Mouse (Mus musculus) olfactory bulb, adult 2 months (tissue): ENCODE measurements at regions not wholly inside any gene's neighbourhood (a gene's known extent, or its start where the extent isn't known, plus 50 kb on each side); places are given as distances from the start of the nearest gene placed in this dataset.

Experiments used
- H3K27ac ChIP-seq: fragments of 200-500 bp; 2 replicates; pipeline ENCODE4 v1.5.1; 2012; ENCODE audit warnings: low read depth, low read length; ENCODE audit not compliant: insufficient read depth
- H3K4me1 ChIP-seq: fragments of 200-500 bp; 2 replicates; pipeline ENCODE4 v1.6.1; 2012; ENCODE audit warnings: low read length; ENCODE audit not compliant: control insufficient read depth, insufficient read depth
- H3K4me3 ChIP-seq: fragments of 200-500 bp; 2 replicates; pipeline ENCODE4 v1.5.1; 2012; ENCODE audit warnings: mild to moderate bottlenecking, low read depth, low read length, moderate library complexity; ENCODE audit not compliant: insufficient read depth
- CTCF ChIP-seq: fragments of 200-500 bp; IDR thresholded peaks from 2 replicates; pipeline ENCODE4 v1.5.1; 2012; ENCODE audit warnings: low read depth, mild to moderate bottlenecking, low read length, moderate library complexity; ENCODE audit not compliant: insufficient read depth
- POLR2A ChIP-seq: fragments of 200-500 bp; IDR thresholded peaks from 2 replicates; pipeline ENCODE4 v1.6.1; 2012; ENCODE audit warnings: mild to moderate bottlenecking, low read depth, low read length, moderate library complexity; ENCODE audit not compliant: insufficient read depth
- WGBS: fragments of 180-500 bp; shearing (Covaris S2); methylation state at CpG from one replicate; pipeline ENCODE4 v1.1.7; 2018; 5-methylcytosine and 5-hydroxymethylcytosine counted together

GRCm38 (mm10) chr7:36022489-36022888, 219.7 kb upstream of the Zfp507 start:
- Histone ChIP-seq H3K27ac (no peak overlapping the region), H3K4me3 (no peak overlapping the region), H3K4me1 (no peaks in the 10 kb centered on the region)
- 61% methylated on average over 6 of the region's 6 CpGs for WGBS
- TF ChIP-seq POLR2A (no peak), CTCF (no peak)

- H3K4me1 ChIP-seq: no peaks in the 10 kb centered on the region
- no peak overlapping the region for H3K4me3 ChIP-seq
- TF ChIP-seq POLR2A (no peak), CTCF (no peak)
- H3K27ac ChIP-seq: no peak overlapping the region
- 75% methylated on average over 19 of the region's 19 CpGs for WGBS
Observed at GRCm38 (mm10) chr7:36016926-36017753, 214.3 kb upstream of the Zfp507 start.

- Histone ChIP-seq H3K4me3 (no peak overlapping the region), H3K4me1 (no peaks in the 10 kb centered on the region), H3K27ac (no peak overlapping the region)
- TF ChIP-seq POLR2A: no peak
- no peak for TF ChIP-seq CTCF
- 88% methylated on average over 5 of the region's 5 CpGs for WGBS
Observed at GRCm38 (mm10) chr7:35996609-35997008, 193.8 kb upstream of the Zfp507 start.

- Histone ChIP-seq H3K4me3 (no peak overlapping the region), H3K4me1 (no peaks in the 10 kb centered on the region), H3K27ac (no peak overlapping the region)
- TF ChIP-seq CTCF: no peak
- TF ChIP-seq POLR2A: no peak
- 71% methylated on average over 8 of the region's 8 CpGs for WGBS
Observed at GRCm38 (mm10) chr7:35992511-35992910, 189.7 kb upstream of the Zfp507 start.

GRCm38 (mm10) chr7:35991141-35991540, 188.3 kb upstream of the Zfp507 start:
- no peak for TF ChIP-seq CTCF
- no peak for TF ChIP-seq POLR2A
- Histone ChIP-seq H3K4me3 (no peak overlapping the region), H3K27ac (no peak overlapping the region), H3K4me1 (no peaks in the 10 kb centered on the region)
- WGBS: 88% methylated on average over 5 of the region's 5 CpGs

DNA sequence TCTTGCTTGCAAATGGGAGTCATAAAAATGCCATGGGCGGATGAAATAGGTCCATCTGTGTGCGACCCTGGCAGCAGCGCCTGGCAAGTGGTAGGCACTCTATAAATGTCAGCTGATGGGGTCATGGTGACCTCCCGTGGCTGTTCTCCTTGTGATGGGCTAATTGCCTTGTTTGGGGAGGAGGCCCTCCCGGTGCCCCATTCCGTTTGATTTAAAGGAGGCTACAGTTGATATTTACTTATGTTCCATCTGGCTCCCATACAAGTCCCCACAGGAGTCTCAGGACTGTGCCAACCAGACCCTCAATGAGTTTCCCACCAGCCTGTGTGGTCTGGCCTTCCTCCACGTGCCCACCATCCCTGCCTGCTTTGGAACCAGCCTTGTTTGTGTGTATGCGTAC, 186.7 kb upstream of the Zfp507 start:
- 69% methylated on average over 8 of the region's 8 CpGs for WGBS

GRCm38 (mm10) chr7:35988449-35989109, 185.8 kb upstream of the Zfp507 start:
- TF ChIP-seq POLR2A (no peak), CTCF (no peak)
- WGBS: 39% methylated on average over 13 of the region's 13 CpGs

More for the DNA sequence above, 186.7 kb upstream of the Zfp507 start:
- no peak overlapping the region for H3K27ac ChIP-seq
- H3K4me3 ChIP-seq: no peak overlapping the region
- no peaks in the 10 kb centered on the region for H3K4me1 ChIP-seq
- TF ChIP-seq POLR2A (no peak), CTCF (no peak)

DNA sequence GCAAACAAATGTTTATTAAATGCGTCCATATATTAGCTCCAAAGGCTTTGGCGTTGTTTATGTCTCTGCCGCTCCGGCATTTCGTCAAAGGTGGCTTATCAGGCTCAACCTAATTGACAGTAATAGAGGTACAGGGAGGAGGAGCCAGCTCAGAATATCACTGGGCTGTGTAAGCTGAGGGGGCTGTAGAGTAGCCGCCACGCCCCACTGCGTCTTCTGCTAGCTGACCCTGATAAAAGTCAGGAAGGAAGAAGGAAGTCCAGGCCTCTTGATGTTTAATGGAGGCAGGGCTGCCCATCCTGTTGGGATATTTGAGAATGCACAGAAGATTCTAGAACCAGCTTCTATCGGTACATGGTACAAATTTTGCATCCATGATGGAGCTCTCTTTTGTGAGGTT, 175.2 kb upstream of the Zfp507 start:
- no peak for TF ChIP-seq CTCF
- no peak for TF ChIP-seq POLR2A
- H3K27ac ChIP-seq: no peak overlapping the region
- H3K4me3 ChIP-seq: no peak overlapping the region
- H3K4me1 ChIP-seq: no peaks in the 10 kb centered on the region
- 95% methylated on average over 9 of the region's 9 CpGs for WGBS

More at GRCm38 (mm10) chr7:35988449-35989109, 185.8 kb upstream of the Zfp507 start:
- Histone ChIP-seq H3K4me1 (no peaks in the 10 kb centered on the region), H3K27ac (no peak overlapping the region), H3K4me3 (no peak overlapping the region)

DNA sequence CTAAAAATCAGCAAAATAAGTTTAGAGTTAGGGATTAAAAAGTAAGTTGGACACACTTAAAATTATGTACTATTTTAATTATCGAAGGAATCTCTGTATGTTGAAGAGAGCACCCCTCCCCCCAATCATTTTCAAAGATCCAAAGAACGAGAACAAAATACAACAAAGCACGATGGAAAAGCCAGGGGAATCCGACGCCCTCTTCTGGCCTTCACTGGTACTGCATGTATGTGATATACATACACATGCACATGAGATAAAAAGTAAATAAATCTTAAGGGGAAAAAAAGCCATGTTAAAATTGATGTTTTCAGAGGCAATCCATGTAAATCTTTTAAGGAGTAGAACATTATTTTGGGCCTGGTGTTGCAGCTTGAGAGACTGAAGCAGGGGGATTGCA, 155.9 kb upstream of the Zfp507 start:
- TF ChIP-seq CTCF: no peak
- TF ChIP-seq POLR2A: no peak
- WGBS: 36% methylated on average over 5 of the region's 5 CpGs
- H3K4me1 ChIP-seq: no peaks in the 10 kb centered on the region; the same call in 1 of the 2 replicates
- H3K4me3 ChIP-seq: no peak overlapping the region
- no peak overlapping the region for H3K27ac ChIP-seq
